Mouse (Mus musculus): Measurements from ENCODE around the gene Cybc1.
A peak's percentile ranks its signal among the peaks of the same experiment; 100 is the strongest.

Cybc1 gene

DNA sequence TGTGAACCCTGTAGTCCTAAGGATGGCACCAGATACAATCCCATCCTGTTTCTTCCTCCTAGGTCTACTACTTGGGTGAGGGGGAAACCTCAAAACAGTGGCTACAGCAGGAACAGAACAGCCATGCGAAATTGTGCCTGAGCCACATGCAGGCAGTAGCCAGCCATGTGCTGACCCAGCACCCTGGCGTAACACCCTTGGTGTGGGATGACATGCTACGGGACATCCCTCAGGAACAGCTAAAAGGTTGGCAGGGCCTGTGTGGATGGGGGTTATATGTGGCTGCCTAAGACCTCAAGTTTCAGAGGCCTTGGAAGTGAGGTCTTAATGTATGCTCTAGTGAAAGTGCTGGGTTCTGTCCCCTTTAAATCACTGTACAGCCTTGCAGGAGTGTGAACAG, 12.3 kb downstream of the Cybc1 start:
- DNase-seq (ENCODE audit: low spot score in 2 of 2): no peak

DNA sequence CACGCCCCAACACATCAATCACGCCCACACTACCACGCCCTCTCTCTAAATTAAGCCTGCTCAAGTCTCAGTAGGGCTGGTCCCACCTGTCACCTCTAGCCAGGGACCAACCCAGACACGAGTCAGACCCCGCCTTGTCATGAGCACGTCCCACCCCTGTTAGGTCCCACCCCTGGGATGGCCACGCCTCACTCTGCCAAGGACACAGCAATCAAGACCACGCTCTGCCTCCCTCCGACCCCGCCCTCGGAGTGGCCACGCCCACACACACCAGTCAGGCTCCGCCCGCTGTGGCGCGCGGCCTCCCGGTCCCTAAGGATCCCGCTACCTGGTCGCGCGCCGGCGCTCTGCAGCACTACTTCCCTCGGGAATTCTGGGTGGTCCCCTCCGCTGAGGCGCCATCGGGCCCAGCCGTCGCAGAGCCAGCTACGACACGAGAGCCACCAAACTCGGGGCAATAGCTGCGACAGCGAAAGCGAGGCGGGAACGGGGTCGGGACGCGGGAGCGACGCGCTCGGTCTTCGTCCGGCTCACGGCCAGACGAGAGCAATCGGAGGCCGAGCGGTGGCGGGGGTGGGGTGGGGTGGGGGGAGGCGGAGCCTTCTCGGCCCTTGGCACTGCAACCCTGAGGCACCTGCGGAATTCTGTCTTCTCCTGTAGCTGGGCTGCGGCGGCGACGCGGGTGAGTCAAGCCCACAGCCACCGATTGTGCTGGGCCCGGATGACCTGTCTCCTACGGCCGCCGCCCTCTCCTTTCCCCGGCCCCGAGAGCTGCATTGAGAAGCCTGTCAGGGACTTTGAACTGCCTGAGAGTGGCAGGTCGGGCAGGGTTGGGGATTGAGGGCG, 24.7 kb downstream of the Cybc1 start, which contains the start of the genes Hexdc and Ogfod3:
Hexdc (plus strand) TSS at position 273 of the 846 bp plus-strand sequence.
Ogfod3 (minus strand) TSS at position 551 of the 846 bp plus-strand sequence.
- DNase-seq (ENCODE audit: low spot score in 2 of 2): peak; percentile 96 to 97

DNA sequence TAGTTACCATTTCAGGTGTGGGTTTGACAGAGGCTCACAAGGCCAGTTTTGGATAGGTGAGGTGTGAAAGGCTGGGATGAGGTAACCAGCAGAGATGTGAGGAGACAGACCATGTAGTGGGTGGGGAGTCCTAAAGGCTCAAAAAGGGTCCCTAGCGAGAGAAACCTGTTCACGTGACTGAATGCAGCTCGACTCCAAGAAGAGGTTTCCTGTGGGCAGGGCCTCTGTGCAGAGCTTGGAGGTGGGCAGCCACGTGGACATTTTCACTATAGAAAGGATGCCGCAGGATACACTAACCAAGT, 25.3 kb downstream of the Cybc1 start:
- no peak for DNase-seq (ENCODE audit: low spot score in 2 of 2)

DNA sequence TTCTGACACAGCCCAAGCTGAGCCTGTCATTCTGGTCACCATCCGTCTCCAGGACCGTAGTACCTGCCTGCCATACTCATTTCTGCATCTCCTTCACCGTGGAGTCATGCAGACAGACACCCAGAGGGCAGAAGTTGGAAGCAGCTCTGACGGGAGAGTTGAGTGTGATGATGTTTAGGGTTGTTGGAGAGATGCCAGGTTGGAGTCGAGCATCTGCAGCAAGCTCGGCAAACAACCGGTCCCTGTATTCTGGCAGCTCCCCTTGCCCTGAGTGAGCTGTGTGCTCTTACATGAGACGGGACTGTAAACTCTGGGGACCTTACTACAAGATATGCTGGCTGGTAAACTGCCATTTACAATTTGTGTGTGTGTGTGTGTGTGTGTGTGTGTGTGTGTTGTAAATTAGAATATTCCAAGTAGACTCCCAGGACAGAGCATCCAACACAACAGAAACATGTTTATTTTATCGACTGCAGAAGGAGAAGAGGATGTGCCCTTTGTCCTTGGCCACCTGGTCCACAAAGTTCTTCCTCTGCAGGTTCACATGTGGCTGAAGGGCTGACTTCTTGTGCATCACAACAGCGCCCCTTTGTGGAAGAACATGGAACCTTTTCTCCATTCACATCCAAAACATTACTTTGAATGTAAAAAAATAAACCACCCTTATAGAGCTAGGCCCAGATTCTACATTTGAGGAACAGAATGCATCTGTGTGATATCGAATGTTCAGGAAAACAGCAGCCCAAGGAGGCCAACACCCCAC, 27.5 kb downstream of the Cybc1 start:
- peak in 1 of 2 experiments; percentile 28 for DNase-seq (ENCODE audit: low spot score in 2 of 2)

DNA sequence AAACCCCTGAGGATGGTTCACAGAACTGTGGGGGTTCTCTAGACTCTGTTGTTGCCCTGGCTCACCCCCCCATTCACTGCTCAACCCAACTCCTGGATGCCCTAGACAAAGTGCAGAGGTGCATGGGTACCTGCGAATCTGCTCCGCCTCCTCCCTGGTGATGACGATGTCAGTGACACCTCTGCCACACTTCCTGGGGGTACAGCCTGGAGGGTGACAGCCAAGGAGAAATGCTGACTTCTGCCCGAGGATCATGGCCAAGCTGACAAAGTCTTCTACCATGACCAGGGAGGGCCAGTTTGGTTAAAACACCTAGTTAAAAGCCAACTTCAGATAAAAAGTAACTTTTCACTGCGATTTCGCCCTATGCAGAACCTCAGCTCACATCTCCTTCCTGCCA, 28.3 kb downstream of the Cybc1 start:
- no peak for DNase-seq (ENCODE audit: low spot score in 2 of 2)

DNA sequence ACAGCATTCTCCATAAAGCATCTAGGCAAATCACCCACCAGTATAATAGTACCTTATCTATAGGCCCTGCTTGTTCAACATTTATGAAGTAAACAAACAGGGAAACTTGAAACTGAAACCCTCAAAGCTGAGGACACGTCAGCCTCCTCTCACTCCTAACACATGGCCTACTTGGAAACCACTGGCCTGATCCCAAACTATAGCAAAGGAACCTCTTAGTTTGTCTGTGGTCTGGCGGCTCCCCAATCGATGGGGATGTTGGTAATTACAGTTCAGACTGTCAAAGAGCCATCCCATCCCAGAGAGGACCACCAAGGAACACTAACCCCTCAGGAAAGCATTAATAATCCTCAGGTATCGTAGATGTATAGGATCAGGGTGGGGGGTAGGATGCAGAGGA, 29.3 kb downstream of the Cybc1 start:
- DNase-seq (ENCODE audit: low spot score in 2 of 2): no peak

DNA sequence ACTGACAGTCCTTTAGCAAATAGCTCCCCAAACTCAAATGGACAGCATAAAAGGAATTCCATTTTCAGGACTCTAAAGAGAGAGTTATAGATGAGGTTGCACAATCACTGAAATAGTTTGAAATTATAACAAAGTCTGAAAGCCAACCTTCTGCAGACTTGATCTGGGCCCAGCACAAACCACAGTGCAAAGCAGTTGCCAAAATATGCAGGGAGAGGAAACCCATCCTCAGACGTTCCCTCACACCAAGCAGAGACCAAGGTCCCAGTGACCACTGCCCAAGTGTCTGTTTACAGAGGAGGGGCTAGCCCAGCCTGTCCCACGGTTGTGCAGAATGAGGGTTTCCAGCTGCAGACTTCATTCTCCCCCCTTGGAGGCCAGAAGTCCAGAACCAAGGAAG, 30.5 kb downstream of the Cybc1 start:
- DNase-seq (ENCODE audit: low spot score in 2 of 2): no peak

GRCm38 (mm10) chr11:121193415-121193814, 35.7 kb downstream of the Cybc1 start:
- DNase-seq (ENCODE audit: low spot score in 2 of 2): no peak

DNA sequence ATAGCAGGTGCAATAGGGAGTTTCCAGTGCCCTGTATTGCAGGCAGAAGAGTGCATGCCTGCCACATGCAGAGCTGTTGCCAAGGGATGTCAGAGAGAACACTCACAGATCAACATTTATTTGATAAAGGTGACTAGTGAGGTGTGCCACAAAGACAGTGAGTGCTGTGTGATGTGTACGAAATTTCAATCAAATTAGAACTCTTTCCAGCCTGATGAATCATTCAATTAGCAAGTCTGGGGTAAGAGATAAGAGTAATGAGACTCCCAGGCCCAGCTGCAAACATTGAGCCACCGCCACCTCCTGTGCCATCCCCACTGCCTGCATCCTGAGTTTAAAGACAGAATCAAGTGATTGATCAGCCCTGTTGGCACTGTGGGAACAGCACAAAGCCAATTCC, 36.4 kb downstream of the Cybc1 start:
- DNase-seq (ENCODE audit: low spot score in 2 of 2): no peak

DNA sequence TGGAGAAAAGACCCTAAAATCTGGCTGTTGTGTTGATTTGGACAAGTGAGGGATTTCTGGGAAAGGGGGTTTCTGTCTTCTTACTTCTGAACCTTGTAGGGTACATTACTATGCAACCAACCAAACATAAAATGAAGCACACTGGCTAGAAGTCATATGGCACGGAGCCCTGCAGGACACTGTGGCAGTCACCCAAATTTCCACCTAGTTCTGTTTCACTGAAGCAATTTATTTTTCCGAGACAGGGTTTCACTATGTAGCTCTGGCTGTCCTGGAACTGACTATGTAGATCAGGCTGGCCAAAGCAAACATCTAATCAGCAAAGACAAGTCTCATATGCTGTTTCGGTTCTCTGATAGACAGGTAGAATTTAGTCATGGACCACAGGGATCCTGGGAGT, 39.4 kb downstream of the Cybc1 start:
- no peak for DNase-seq (ENCODE audit: low spot score in 2 of 2)

- peak; percentile 34 to 79 for DNase-seq (ENCODE audit: low spot score in 2 of 2)
Observed at GRCm38 (mm10) chr11:121176285-121177270, 52.5 kb downstream of the Cybc1 start.

DNA sequence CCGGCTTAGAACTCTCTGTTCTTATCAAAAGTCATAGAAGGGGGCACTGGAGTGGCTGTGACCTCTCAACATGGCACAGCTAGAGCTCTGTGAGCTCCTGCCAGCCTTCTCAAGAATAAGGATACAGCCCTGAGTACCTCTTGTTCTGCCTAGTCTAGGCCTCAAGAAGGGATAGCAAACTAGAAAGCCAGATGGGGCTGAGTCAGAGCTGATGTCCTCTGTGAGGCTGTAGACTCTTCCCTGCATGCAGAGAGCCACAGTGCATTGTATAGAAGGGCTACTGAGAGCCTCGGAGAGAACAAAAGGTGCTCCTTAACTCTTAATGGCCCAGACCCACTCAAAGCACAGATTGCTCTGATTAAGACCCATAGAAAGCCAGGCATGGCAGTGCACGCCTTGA, 54.9 kb downstream of the Cybc1 start:
- DNase-seq (ENCODE audit: low spot score in 2 of 2): no peak

- no peak for DNase-seq (ENCODE audit: low spot score in 2 of 2)
Observed at GRCm38 (mm10) chr11:121173203-121173602, 55.9 kb downstream of the Cybc1 start.
